Mouse (Mus musculus) bone marrow macrophage, adult 2 months (primary cell): Measurements from ENCODE around the gene Plekha7.

Source experiments
- CTCF ChIP-seq: IDR thresholded peaks from 2 replicates; pipeline ENCODE4 v1.5.1; 2012; ENCODE audit warnings: low read depth, mild to moderate bottlenecking, low read length, moderate library complexity
- POLR2A ChIP-seq: IDR thresholded peaks from 2 replicates; pipeline ENCODE4 v1.6.1; 2012; ENCODE audit warnings: mild to moderate bottlenecking, low read depth, low read length, borderline replicate concordance

DNA sequence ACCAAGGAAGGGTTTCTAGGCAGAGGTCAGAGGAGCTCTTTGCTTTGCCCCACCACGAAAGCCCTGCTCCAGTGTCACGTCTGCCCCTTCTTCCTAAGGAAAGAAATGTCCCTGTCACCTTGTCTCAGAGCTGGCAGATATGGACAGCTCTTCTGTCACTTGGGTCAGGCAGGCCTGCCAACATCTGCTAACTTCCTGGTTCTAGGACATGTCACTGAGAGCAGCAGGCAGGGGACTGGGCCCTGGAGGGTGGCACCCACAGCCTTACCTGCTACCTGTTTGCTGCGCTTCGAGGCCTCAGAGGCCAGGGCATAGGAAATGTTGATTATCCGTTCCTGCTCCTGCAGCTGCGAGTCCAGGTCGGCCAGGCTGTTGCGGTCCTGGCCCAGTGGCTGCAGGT is 179.9 kb downstream of the Plekha7 start:
- TF ChIP-seq CTCF (no peak), POLR2A (no peak)
